Mouse (Mus musculus) kidney, embryonic 14.5 days (tissue): ENCODE measurements at regions not wholly inside any gene's neighbourhood (a gene's known extent, or its start where the extent isn't known, plus 50 kb on each side); places are given as distances from the start of the nearest gene placed in this dataset.

ENCODE experiments used
- ATAC-seq: fragments of 200-750 bp; cut with Nextera tagmentation; 2 replicates; pipeline ENCODE4 v1.8.0; 2017; ENCODE audit warnings: moderate number of reproducible peaks, mild to moderate bottlenecking, moderate TSS enrichment, moderate library complexity; ENCODE audit not compliant: low FRiP score, low TSS enrichment
- H3K27ac ChIP-seq: fragments of 300-500 bp; sonication (generic); 2 replicates; pipeline ENCODE4 v1.5.1; 2014; ENCODE audit warnings: low read depth, mild to moderate bottlenecking, low read length, moderate library complexity, mixed read lengths
- H3K27me3 ChIP-seq: fragments of 300-500 bp; sonication (generic); 2 replicates; pipeline ENCODE4 v1.6.1; 2014; ENCODE audit warnings: mild to moderate bottlenecking, low read length; ENCODE audit not compliant: control insufficient read depth, insufficient read depth
- H3K36me3 ChIP-seq: fragments of 300-500 bp; sonication (generic); 2 replicates; pipeline ENCODE4 v1.6.1; 2014; ENCODE audit warnings: low read length, mixed read lengths; ENCODE audit not compliant: control insufficient read depth, insufficient read depth
- H3K4me1 ChIP-seq: fragments of 300-500 bp; sonication (generic); 2 replicates; pipeline ENCODE4 v1.6.1; 2014; ENCODE audit warnings: low read length, mixed read lengths; ENCODE audit not compliant: control insufficient read depth, insufficient read depth
- H3K4me2 ChIP-seq: fragments of 300-500 bp; sonication (generic); replicated peaks from 2 replicates; pipeline ENCODE4 v1.6.1; 2014; ENCODE audit warnings: low read depth, mild to moderate bottlenecking, low read length
- H3K4me3 ChIP-seq: fragments of 300-500 bp; sonication (generic); 2 replicates; pipeline ENCODE4 v1.5.1; 2014; ENCODE audit warnings: mild to moderate bottlenecking, low read length
- H3K9ac ChIP-seq: fragments of 300-500 bp; sonication (generic); 2 replicates; pipeline ENCODE4 v1.6.1; 2014; ENCODE audit warnings: low read depth, mild to moderate bottlenecking, low read length, moderate library complexity
- H3K9me3 ChIP-seq: fragments of 300-500 bp; sonication (generic); 2 replicates; pipeline ENCODE4 v1.6.1; 2016; ENCODE audit warnings: low read length; ENCODE audit not compliant: control insufficient read depth
- WGBS: fragments of 180-500 bp; shearing (Covaris S2); extraction: QIAGEN DNeasy Blood & Tissue Kit; methylation state at CpG from one replicate; pipeline ENCODE4 v1.1.7; 2014; 5-methylcytosine and 5-hydroxymethylcytosine counted together

GRCm38 (mm10) chr5:64022633-64023323, 54.1 kb upstream of the Rell1 start:
- Histone ChIP-seq H3K4me1 (no peaks in the 10 kb centered on the region), H3K4me2 (no peak overlapping the region), H3K36me3 (no peaks in the 10 kb centered on the region), H3K27me3 (no peaks in the 10 kb centered on the region), H3K9ac (no peak overlapping the region), H3K27ac (no peak overlapping the region), H3K4me3 (no peak overlapping the region), H3K9me3 (no peaks in the 10 kb centered on the region)
- WGBS: 71% methylated on average over 18 of the region's 18 CpGs
- no peak for ATAC-seq

GRCm38 (mm10) chr5:64023324-64023650, 54.6 kb upstream of the Rell1 start:
- no peak for ATAC-seq
- Histone ChIP-seq H3K36me3 (no peaks in the 10 kb centered on the region), H3K4me2 (no peak overlapping the region), H3K27ac (no peak overlapping the region), H3K9ac (no peak overlapping the region), H3K4me1 (no peaks in the 10 kb centered on the region), H3K9me3 (no peaks in the 10 kb centered on the region), H3K27me3 (no peaks in the 10 kb centered on the region), H3K4me3 (no peak overlapping the region)

- Histone ChIP-seq H3K9me3 (no peaks in the 10 kb centered on the region; the same call in 1 of the 2 replicates), H3K36me3 (no peaks in the 10 kb centered on the region), H3K27me3 (no peaks in the 10 kb centered on the region), H3K4me2 (no peak overlapping the region), H3K4me3 (no peak overlapping the region), H3K27ac (no peak overlapping the region), H3K9ac (no peak overlapping the region), H3K4me1 (no peaks in the 10 kb centered on the region)
- ATAC-seq: no peak
- WGBS: 88% methylated on average over 8 of the region's 8 CpGs
These were observed 55.7 kb upstream of the Rell1 start for GRCm38 (mm10) chr5:64024420-64024819.

GRCm38 (mm10) chr5:64027733-64028132, 59.0 kb upstream of the Rell1 start:
- no peak overlapping the region for H3K4me3 ChIP-seq
- 84% methylated on average over 5 of the region's 5 CpGs for WGBS

GRCm38 (mm10) chr5:64029622-64030145, 61.0 kb upstream of the Rell1 start:
- 77% methylated on average over 7 of the region's 7 CpGs for WGBS
- H3K4me2 ChIP-seq: no peak overlapping the region
- ATAC-seq: no peak

More at GRCm38 (mm10) chr5:64027733-64028132, 59.0 kb upstream of the Rell1 start:
- Histone ChIP-seq H3K9me3 (no peaks in the 10 kb centered on the region; the same call in 1 of the 2 replicates), H3K4me2 (no peak overlapping the region), H3K27me3 (no peaks in the 10 kb centered on the region), H3K36me3 (no peaks in the 10 kb centered on the region), H3K4me1 (no peaks in the 10 kb centered on the region), H3K27ac (no peak overlapping the region), H3K9ac (no peak overlapping the region)
- no peak for ATAC-seq

GRCm38 (mm10) chr5:64030281-64030960, 61.7 kb upstream of the Rell1 start:
- Histone ChIP-seq H3K9ac (no peak overlapping the region), H3K4me3 (no peak overlapping the region), H3K4me2 (no peak overlapping the region), H3K27ac (no peak overlapping the region), H3K27me3 (no peaks in the 10 kb centered on the region), H3K4me1 (no peaks in the 10 kb centered on the region), H3K9me3 (no peaks in the 10 kb centered on the region; the same call in 1 of the 2 replicates), H3K36me3 (no peaks in the 10 kb centered on the region)
- 91% methylated on average over 7 of the region's 8 CpGs for WGBS
- ATAC-seq: no peak

More at GRCm38 (mm10) chr5:64029622-64030145, 61.0 kb upstream of the Rell1 start:
- H3K4me1 ChIP-seq: no peaks in the 10 kb centered on the region
- H3K4me3 ChIP-seq: no peak overlapping the region
- H3K36me3 ChIP-seq: no peaks in the 10 kb centered on the region
- H3K27ac ChIP-seq: no peak overlapping the region
- no peak overlapping the region for H3K9ac ChIP-seq
- no peaks in the 10 kb centered on the region for H3K27me3 ChIP-seq
- no peaks in the 10 kb centered on the region; the same call in 1 of the 2 replicates for H3K9me3 ChIP-seq

- Histone ChIP-seq H3K9ac (no peak overlapping the region), H3K9me3 (no peaks in the 10 kb centered on the region), H3K4me1 (no peaks in the 10 kb centered on the region), H3K27ac (no peak overlapping the region), H3K36me3 (no peaks in the 10 kb centered on the region), H3K4me2 (no peak overlapping the region), H3K27me3 (no peaks in the 10 kb centered on the region), H3K4me3 (no peak overlapping the region)
- 92% methylated on average over 5 of the region's 5 CpGs for WGBS
- ATAC-seq: no peak
These were observed 54.4 kb upstream of the Pgm2 start for GRCm38 (mm10) chr5:64038394-64038793.

GRCm38 (mm10) chr5:64040676-64041075, 52.1 kb upstream of the Pgm2 start:
- H3K4me1 ChIP-seq: no peaks in the 10 kb centered on the region
- H3K27me3 ChIP-seq: no peaks in the 10 kb centered on the region
- H3K4me2 ChIP-seq: no peak overlapping the region
- H3K9ac ChIP-seq: no peak overlapping the region
- peak; percentile 35; the same call in 1 of the 2 replicates for ATAC-seq
- H3K36me3 ChIP-seq: no peaks in the 10 kb centered on the region
- no peak overlapping the region for H3K4me3 ChIP-seq
- WGBS: 76% methylated on average over 6 of the region's 6 CpGs
- no peak overlapping the region for H3K27ac ChIP-seq
- no peaks in the 10 kb centered on the region for H3K9me3 ChIP-seq
